Mouse (Mus musculus): Measurements from ENCODE around the gene Gna15.

- no peak for TF ChIP-seq EP300 (IDR thresholded peaks at IDR 0.05; ENCODE audit: low read depth)
- TF ChIP-seq CTCF (IDR thresholded peaks at IDR 0.05; ENCODE audit: low read depth), result no peak
Observed at GRCm38 (mm10) chr10:81572133-81572671, 48.2 kb upstream of the Gna15 start.
